Mouse (Mus musculus) liver, postnatal 0 days (tissue): ENCODE data around the gene Hap1. TPM values are rescaled to one million over a fixed set of nuclear protein-coding genes. Genes with fewer than 3 reads are reported as not detected.

Source experiments
- ATAC-seq: fragments of 200-750 bp; cut with Nextera tagmentation; 2 replicates; pipeline ENCODE4 v1.8.0; 2017; ENCODE audit warnings: mild to moderate bottlenecking, moderate library complexity
- DNase-seq: peaks from one replicate; pipeline ENCODE4 v3.0.0-alpha.2; 2016
- H3K27ac ChIP-seq: fragments of 300-500 bp; sonication (generic); 2 replicates; pipeline ENCODE4 v1.5.1; 2014; ENCODE audit warnings: antibody characterized with exemption, moderate library complexity, mild to moderate bottlenecking, low read depth
- H3K27me3 ChIP-seq: fragments of 300-500 bp; sonication (generic); 2 replicates; pipeline ENCODE4 v1.6.1; 2014; ENCODE audit warnings: low read length, control low read depth, mixed read lengths; ENCODE audit not compliant: insufficient read depth
- H3K36me3 ChIP-seq: fragments of 300-500 bp; sonication (generic); replicated peaks from 2 replicates; pipeline ENCODE4 v1.6.1; 2014; ENCODE audit warnings: mild to moderate bottlenecking, control low read depth, low read length, moderate library complexity, mixed read lengths; ENCODE audit not compliant: insufficient read depth
- H3K4me1 ChIP-seq: fragments of 300-500 bp; sonication (generic); 2 replicates; pipeline ENCODE4 v1.6.1; 2014; ENCODE audit warnings: antibody characterized with exemption, mild to moderate bottlenecking, control low read depth; ENCODE audit not compliant: insufficient read depth
- H3K4me2 ChIP-seq: fragments of 300-500 bp; sonication (generic); 2 replicates; pipeline ENCODE4 v1.6.1; 2014; ENCODE audit warnings: low read depth, mild to moderate bottlenecking, low read length, moderate library complexity, mixed read lengths
- H3K4me3 ChIP-seq: fragments of 300-500 bp; sonication (generic); 2 replicates; pipeline ENCODE4 v1.5.1; 2014; ENCODE audit warnings: low read depth, low read length
- H3K9ac ChIP-seq: fragments of 300-500 bp; sonication (generic); replicated peaks from 2 replicates; pipeline ENCODE4 v1.6.1; 2014; ENCODE audit warnings: mild to moderate bottlenecking, moderate library complexity
- H3K9me3 ChIP-seq: fragments of 300-500 bp; sonication (generic); 2 replicates; pipeline ENCODE4 v1.6.1; 2016; ENCODE audit warnings: mild to moderate bottlenecking, control low read depth, low read length, mixed read lengths
- CTCF ChIP-seq: sonication (generic); IDR thresholded peaks from 2 replicates; pipeline ENCODE4 v1.5.1; 2016; ENCODE audit warnings: antibody characterized with exemption, low read depth
- EP300 ChIP-seq: IDR thresholded peaks from 2 replicates; pipeline ENCODE4 v1.6.1; 2016; ENCODE audit warnings: antibody characterized with exemption, low read depth, mild to moderate bottlenecking
- WGBS: fragments of 180-500 bp; shearing (Covaris S2); extraction: QIAGEN DNeasy Blood & Tissue Kit; methylation state at CpG from one replicate; pipeline ENCODE4 v1.1.7; 2014; ENCODE audit not compliant: insufficient replicate concordance; 5-methylcytosine and 5-hydroxymethylcytosine counted together
- polyA plus RNA-seq: library from polyadenylated mRNA; unstranded; fragments of >200 nt; fragmentation: Nextera tagmentation; extraction: Ambion mirVana; gene quantifications from 2 replicates; pipeline ENCODE4 v1.2.1, GENCODE M21; 2015

Gene Hap1
- 0.78 and 0.81 TPM in 2 replicates for polyA plus RNA-seq

DNA sequence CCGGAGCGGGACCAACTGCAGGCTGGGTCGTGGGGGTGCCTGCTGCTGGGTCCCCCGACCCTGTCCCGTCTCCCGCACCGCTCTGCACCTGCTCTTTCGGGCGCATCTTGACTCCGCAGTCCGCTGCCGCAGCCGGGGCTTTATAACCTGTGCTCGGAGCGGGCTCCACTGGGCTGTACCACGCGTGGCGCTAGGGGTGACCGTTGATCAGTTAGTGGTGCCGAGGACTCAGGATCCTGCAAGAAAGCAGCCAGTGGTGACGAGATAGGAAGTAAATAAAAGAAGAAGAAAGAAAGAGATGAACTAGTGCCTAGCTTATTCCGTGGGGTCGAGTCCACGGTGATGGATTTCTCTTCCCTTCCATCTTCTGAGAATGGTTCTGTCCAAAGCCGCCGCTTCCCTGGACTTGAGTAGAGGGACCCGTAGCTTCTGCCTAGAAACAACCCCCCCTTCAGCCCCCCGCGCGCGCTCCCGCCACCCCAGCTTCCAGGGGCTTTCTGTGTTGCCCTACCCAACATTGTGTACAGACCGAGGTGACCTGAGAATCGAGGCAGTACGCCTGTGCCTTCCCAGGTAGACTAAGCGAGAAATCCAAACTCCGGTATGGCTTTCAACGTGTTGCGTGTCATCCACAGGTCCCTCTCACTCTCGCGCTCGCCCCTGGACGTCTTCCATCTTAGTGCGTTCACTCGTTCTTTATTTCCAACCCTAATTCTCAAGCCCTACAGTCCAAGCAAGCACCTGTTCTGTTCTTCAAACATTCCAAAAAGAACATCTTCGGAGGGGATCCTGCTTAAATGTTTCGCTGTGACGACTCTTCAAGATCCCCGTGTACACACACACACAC lies at the start of gene Hap1:
Gene Hap1 (minus strand): TSS at position 157 of the 847 bp plus-strand sequence.
- TF ChIP-seq EP300 (no peak), CTCF (no peak)
- 3% methylated on average over 49 of the region's 49 CpGs for WGBS
- Histone ChIP-seq H3K4me1 (peaks cover 4% of the 10 kb centered on the region; the same call in 1 of the 2 replicates), H3K36me3 (no peaks in the 10 kb centered on the region), H3K27me3 (peaks cover 78% of the 10 kb centered on the region), H3K27ac (no peak within 1 kb of the TSS), H3K4me3 (peak within 1 kb of the TSS; percentile 64), H3K9me3 (no peaks in the 10 kb centered on the region), H3K4me2 (peak within 1 kb of the TSS; percentile 87), H3K9ac (peak within 1 kb of the TSS; percentile 32)
- ATAC-seq = peak; percentile 65
- peak; percentile 68 for DNase-seq

DNA sequence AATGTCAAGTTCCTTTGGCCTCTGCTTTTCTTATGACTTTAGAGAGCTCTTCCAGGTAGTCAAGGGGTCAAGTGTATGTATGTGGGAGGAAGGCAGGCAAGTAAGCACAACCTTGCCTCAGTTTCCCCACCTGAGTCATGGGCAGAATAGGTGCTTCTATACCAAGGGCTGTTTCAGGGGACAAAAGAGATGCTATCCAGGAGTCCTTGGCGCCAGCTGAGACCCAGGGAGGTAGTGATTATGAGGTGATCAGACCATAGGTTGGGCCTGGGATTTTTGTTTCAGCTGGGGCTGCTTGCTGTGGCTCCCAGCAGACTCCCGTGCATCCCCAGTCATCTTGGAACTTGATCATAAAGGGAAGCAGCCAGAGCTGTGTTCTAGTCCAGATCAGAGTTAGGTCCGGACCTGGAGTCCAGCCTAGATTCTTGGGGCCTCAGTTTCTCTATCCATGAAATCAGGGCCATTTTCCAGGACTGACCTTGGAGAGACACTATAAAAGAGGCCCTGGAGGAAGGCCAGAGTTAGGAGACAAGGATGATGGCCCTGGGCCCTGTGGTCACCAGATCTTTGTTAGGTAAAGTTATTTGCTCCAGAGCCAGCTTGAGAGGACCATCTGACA lies 48.6 kb upstream of the Hap1 start:
- WGBS = 77% methylated on average over 3 of the region's 3 CpGs
- Histone ChIP-seq H3K4me1 (peaks cover 7% of the 10 kb centered on the region), H3K36me3 (no peaks in the 10 kb centered on the region), H3K27me3 (no peaks in the 10 kb centered on the region), H3K4me2 (no peak overlapping the region), H3K9ac (no peak overlapping the region), H3K4me3 (no peak overlapping the region), H3K27ac (no peak overlapping the region), H3K9me3 (no peaks in the 10 kb centered on the region)
- no peak for TF ChIP-seq EP300
- TF ChIP-seq CTCF = no peak
- DNase-seq = no peak
- ATAC-seq = no peak

DNA sequence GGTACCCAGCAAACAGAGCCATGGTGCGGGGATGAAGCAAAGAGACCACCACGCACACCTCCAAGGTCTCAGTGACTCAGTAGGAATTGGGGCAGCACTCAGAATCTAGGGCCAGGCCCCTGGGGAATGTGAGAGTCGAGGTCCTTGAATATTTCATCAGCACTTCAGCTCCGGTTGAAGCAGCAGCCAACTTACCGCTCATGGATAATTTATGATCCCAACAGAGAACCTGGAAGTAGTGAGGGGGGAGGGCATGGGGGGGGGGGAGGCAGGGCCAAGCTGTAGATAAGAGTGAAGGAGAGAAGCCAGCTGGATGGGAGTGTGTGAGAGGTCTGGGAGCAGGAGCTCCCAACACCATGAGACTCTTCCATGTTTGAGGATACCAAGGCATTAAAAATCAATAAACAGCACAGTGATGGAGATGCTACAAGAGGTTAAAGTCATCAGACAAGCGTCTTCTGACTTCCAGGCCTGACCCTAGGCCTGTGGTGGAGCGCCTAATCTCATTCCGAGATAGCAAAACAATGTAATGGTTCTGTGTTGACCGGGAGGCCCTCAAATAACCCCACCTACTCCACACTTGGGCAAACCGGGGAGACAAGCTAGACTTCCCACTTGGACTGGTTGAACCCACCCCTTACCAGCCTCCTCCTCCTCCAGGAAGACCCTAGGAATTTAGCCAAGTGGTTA lies 47.7 kb upstream of the Hap1 start:
- TF ChIP-seq CTCF (no peak), EP300 (no peak)
- no peak for DNase-seq

DNA sequence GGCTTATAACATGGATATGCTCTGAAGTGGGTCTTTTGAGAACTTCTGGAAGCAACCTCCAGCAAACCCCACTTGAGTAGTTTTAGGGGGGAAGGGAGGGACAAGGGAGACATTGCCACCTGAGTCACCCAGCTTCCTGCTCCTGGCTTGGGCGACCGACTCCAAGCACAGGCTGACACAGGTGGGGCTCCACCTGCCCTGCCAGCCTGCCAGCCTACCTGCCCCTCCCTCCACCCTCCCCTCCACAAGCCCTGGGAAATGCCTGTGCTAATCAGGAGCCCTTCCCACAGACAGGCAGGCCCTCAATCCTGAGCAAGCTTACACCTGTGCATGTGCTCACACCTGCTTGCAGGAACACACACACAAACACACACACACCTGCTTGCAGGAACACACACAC lies 46.8 kb upstream of the Hap1 start:
- H3K27ac ChIP-seq = no peak overlapping the region
- WGBS = 58% methylated on average over 2 of the region's 2 CpGs
- H3K4me2 ChIP-seq = no peak overlapping the region
- H3K4me1 ChIP-seq = peaks cover 7% of the 10 kb centered on the region
- no peak for TF ChIP-seq EP300
- TF ChIP-seq CTCF = no peak
- no peaks in the 10 kb centered on the region for H3K9me3 ChIP-seq
- H3K36me3 ChIP-seq = no peaks in the 10 kb centered on the region
- no peak for DNase-seq
- ATAC-seq = no peak
- no peak overlapping the region for H3K9ac ChIP-seq
- no peak overlapping the region for H3K4me3 ChIP-seq
- no peaks in the 10 kb centered on the region for H3K27me3 ChIP-seq

More for the DNA sequence above, 47.7 kb upstream of the Hap1 start:
- no peaks in the 10 kb centered on the region for H3K9me3 ChIP-seq
- WGBS = 60% methylated on average over 10 of the region's 10 CpGs
- no peaks in the 10 kb centered on the region for H3K27me3 ChIP-seq
- H3K9ac ChIP-seq = no peak overlapping the region
- no peak overlapping the region for H3K27ac ChIP-seq
- no peaks in the 10 kb centered on the region for H3K36me3 ChIP-seq
- H3K4me3 ChIP-seq = no peak overlapping the region
- H3K4me1 ChIP-seq = peaks cover 7% of the 10 kb centered on the region
- no peak overlapping the region for H3K4me2 ChIP-seq
- ATAC-seq = no peak

DNA sequence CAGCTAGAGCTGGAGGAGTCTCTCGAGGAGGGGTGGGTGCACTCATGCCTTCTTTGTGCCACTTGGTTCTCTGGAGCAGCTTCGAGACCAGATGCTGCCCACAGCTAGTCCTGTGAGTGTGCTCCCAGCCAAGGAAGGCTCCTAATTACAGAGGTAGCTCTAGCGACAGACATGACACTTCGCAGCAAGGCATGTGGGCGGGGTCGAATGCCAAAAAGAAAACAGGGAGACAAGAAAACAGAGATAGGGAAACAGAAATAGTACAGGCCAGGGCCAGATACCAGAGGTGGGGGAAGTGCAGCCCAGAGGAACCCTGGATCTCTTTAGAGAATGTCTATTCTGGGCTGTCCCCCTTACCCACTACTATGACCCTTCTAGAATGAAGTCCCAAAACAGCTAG lies 46.3 kb upstream of the Hap1 start:
- peaks cover 7% of the 10 kb centered on the region for H3K4me1 ChIP-seq
- no peak overlapping the region for H3K4me3 ChIP-seq
- TF ChIP-seq CTCF (no peak), EP300 (no peak)
- H3K4me2 ChIP-seq = no peak overlapping the region
- WGBS = 22% methylated on average over 6 of the region's 6 CpGs
- no peaks in the 10 kb centered on the region for H3K27me3 ChIP-seq
- H3K9ac ChIP-seq = no peak overlapping the region
- H3K9me3 ChIP-seq = no peaks in the 10 kb centered on the region
- no peaks in the 10 kb centered on the region for H3K36me3 ChIP-seq
- ATAC-seq (no peak), DNase-seq (no peak)
- no peak overlapping the region for H3K27ac ChIP-seq

DNA sequence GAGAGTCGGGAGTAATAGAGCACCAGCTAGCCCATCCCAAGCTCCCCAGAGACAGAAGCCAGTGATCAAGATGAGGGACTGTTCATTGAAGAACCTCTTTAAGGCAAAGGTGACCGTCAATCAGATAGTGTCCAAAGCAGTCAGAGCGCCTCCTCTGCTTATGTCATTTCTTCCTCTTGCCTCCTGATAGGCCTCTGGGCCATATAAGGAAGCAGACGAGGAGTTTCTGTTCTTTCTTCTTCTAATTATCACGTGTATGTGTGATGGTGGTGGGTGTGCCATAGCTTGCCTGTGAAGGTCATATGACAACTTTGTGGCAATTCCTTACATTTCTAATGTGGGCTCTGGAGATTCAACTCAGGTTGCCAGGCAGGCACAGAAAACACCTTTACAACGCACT lies 44.9 kb upstream of the Hap1 start:
- WGBS = 49% methylated on average over 6 of the region's 6 CpGs
- H3K36me3 ChIP-seq = no peaks in the 10 kb centered on the region
- no peaks in the 10 kb centered on the region for H3K9me3 ChIP-seq
- TF ChIP-seq EP300 (no peak), CTCF (no peak)
- no peak overlapping the region for H3K27ac ChIP-seq
- ATAC-seq (no peak), DNase-seq (no peak)
- no peaks in the 10 kb centered on the region for H3K27me3 ChIP-seq
- H3K4me2 ChIP-seq = no peak overlapping the region
- H3K9ac ChIP-seq = no peak overlapping the region
- H3K4me1 ChIP-seq = peaks cover 12% of the 10 kb centered on the region
- no peak overlapping the region for H3K4me3 ChIP-seq
